ENCODE assay signal across 27 mouse cellular contexts in the genomic region with DNA sequence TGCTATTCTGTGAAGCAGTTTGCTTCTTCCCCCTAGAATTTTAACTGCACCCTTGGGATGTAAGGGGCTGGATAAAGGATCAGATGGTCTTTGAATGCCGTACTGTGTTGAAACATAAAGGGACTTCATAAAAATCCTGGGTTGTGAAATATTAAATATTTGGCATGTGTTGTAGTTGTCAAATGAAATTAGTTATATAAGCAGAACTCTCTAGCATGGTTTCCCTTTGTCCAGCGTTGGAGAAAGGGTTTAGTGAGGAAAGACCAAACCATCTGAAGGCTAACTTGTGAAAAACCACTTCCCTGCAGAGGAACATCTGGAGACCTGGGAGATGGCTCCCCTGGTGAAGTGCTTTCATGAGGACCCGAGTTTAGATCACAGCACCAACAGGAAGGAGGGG.
DNase-seq lines count a peak whose midpoint lies in the region; ATAC-seq and TF ChIP-seq lines count a peak whose summit lies in the region.
"Had no signal": no experiment of that assay in that cellular context is flagged by ENCODE, and none has a peak within 500 bp of the region (broad histone marks: within the 10 kb centered on the region; RNA-seq: fewer than 3 reads in every experiment).

No protein-coding gene starts in this region.

- no peaks in the 10 kb centered on the region for H3K27me3 ChIP-seq in lung, postnatal 0 days (replicated peaks; ENCODE audit: insufficient read depth, low read length)
- H3K27me3 ChIP-seq: CH12.LX; embryonic facial prominence, embryonic 13.5 days; heart, embryonic 12.5 days; heart, embryonic 15.5 days; hindbrain, embryonic 13.5 days; intestine, embryonic 15.5 days had no signal

- H3K9me3 ChIP-seq in lung, postnatal 0 days (ENCODE audit: low read length) = no peaks in the 10 kb centered on the region
- H3K9me3 ChIP-seq: embryonic facial prominence, embryonic 13.5 days; heart, embryonic 12.5 days; heart, embryonic 15.5 days; hindbrain, embryonic 10.5 days; hindbrain, embryonic 13.5 days; intestine, embryonic 15.5 days had no signal

- intact Hi-C loops in gastrocnemius, postnatal 14 days (cut with DNase I; ENCODE audit: low total_unique reads) = no loop called here

- no peaks in the 10 kb centered on the region for H3K4me1 ChIP-seq in lung, postnatal 0 days (ENCODE audit: insufficient read depth, low read depth, low read length)
- H3K4me1 ChIP-seq in lung, adult 2 months (ENCODE audit: control insufficient read depth, insufficient read depth, low read length) = no peaks in the 10 kb centered on the region
- H3K4me1 ChIP-seq: heart, embryonic 12.5 days; heart, embryonic 15.5 days; hindbrain, embryonic 10.5 days; hindbrain, embryonic 13.5 days; intestine, embryonic 15.5 days had no signal

- peak; percentile 14 for DNase-seq in gastrocnemius, adult 18-20 months (ENCODE audit: low spot score)
- DNase-seq in gastrocnemius, postnatal 14 days = no peak
- peak; percentile 77 for DNase-seq in lung, postnatal 0 days (ENCODE audit: low spot score)
- no peak for DNase-seq in lung, adult 2 months
- DNase-seq in adipocyte (ENCODE audit: low spot score) = peak; percentile 5
- peak; percentile 29 for DNase-seq in skeletal muscle tissue, adult 2 months (ENCODE audit: low read depth, low spot score)
- no peak for DNase-seq in urinary bladder, adult 2 months (ENCODE audit: low spot score)
- DNase-seq: adrenal gland, adult 8-10 months; adrenal gland, postnatal 25 days; B cell, adult 2 months; cerebellum, adult 2 months; cerebellum, adult 9-11 months; cerebellum, postnatal 25 days; forebrain, postnatal 0 days; heart, adult 18-20 months; heart, postnatal 10 days; heart, postnatal 36 days had no signal

- no peak for TF ChIP-seq EP300 in lung, postnatal 0 days (IDR thresholded peaks at IDR 0.05)

- H3K4me3 ChIP-seq in lung, postnatal 0 days (ENCODE audit: low read depth, low read length) = no peak overlapping the region
- H3K4me3 ChIP-seq in lung, adult 2 months (replicated peaks; ENCODE audit: extremely low read depth, low read depth, low read length) = no peak overlapping the region
- H3K4me3 ChIP-seq: embryonic facial prominence, embryonic 13.5 days; heart, embryonic 12.5 days; heart, embryonic 15.5 days; hindbrain, embryonic 10.5 days; hindbrain, embryonic 13.5 days; intestine, embryonic 15.5 days had no signal

- H3K4me2 ChIP-seq in lung, postnatal 0 days (replicated peaks; ENCODE audit: low read depth, low read length) = no peak overlapping the region
- H3K4me2 ChIP-seq: embryonic facial prominence, embryonic 13.5 days; heart, embryonic 12.5 days; heart, embryonic 15.5 days; hindbrain, embryonic 13.5 days; intestine, embryonic 15.5 days had no signal

- WGBS in lung, postnatal 0 days = 23% methylated on average over 3 of the region's 3 CpGs
- WGBS in lung, adult 2 months = 36% methylated on average over 3 of the region's 3 CpGs

- no peak overlapping the region for H3K27ac ChIP-seq in lung, postnatal 0 days (ENCODE audit: low read length)
- H3K27ac ChIP-seq: embryonic facial prominence, embryonic 13.5 days; heart, embryonic 15.5 days; hindbrain, embryonic 10.5 days; hindbrain, embryonic 13.5 days; intestine, embryonic 15.5 days had no signal

- no peak for TF ChIP-seq POLR2A in lung, adult 2 months (IDR thresholded peaks at IDR 0.05; ENCODE audit: borderline replicate concordance, extremely low read depth, low read depth, low read length)

- H3K9ac ChIP-seq in lung, postnatal 0 days (replicated peaks; ENCODE audit: low read depth) = no peak overlapping the region
- H3K9ac ChIP-seq: embryonic facial prominence, embryonic 13.5 days; forebrain, postnatal 0 days; heart, embryonic 12.5 days; heart, embryonic 15.5 days; hindbrain, embryonic 13.5 days; intestine, embryonic 15.5 days had no signal

- no peak for TF ChIP-seq CTCF in lung, postnatal 0 days (IDR thresholded peaks at IDR 0.05)
- TF ChIP-seq CTCF in lung, adult 2 months (IDR thresholded peaks at IDR 0.05; ENCODE audit: insufficient read depth, low read length) = no peak

- no peaks in the 10 kb centered on the region for H3K36me3 ChIP-seq in lung, postnatal 0 days (ENCODE audit: insufficient read depth, low read length)
- H3K36me3 ChIP-seq: embryonic facial prominence, embryonic 13.5 days; G1E; heart, embryonic 12.5 days; heart, embryonic 15.5 days; hindbrain, embryonic 10.5 days; hindbrain, embryonic 13.5 days; intestine, embryonic 15.5 days had no signal

- ATAC-seq in lung, postnatal 0 days = peak; percentile 30; the same call in 1 of the 2 replicates
- ATAC-seq: forebrain, embryonic 14.5 days; forebrain, postnatal 0 days; hindbrain, embryonic 16.5 days; intestine, embryonic 15.5 days had no signal

Comparison
In these comparisons a context has a peak if more than half of its experiments do, and no peak if none do; other contexts are left out.
1. DNase-seq: peak in gastrocnemius, adult 18-20 months (single experiment), lung, postnatal 0 days (single experiment), adipocyte (single experiment) and skeletal muscle tissue, adult 2 months (single experiment); none in gastrocnemius, postnatal 14 days (single experiment), lung, adult 2 months (single experiment) and urinary bladder, adult 2 months (single experiment).